Mouse (Mus musculus): ENCODE data around the gene Vangl2. TPM values are rescaled to one million over a fixed set of nuclear protein-coding genes. Genes with fewer than 3 reads are reported as not detected.

The Vangl2 gene
- polyA plus RNA-seq, 1 experiment: 9.6 TPM

DNA sequence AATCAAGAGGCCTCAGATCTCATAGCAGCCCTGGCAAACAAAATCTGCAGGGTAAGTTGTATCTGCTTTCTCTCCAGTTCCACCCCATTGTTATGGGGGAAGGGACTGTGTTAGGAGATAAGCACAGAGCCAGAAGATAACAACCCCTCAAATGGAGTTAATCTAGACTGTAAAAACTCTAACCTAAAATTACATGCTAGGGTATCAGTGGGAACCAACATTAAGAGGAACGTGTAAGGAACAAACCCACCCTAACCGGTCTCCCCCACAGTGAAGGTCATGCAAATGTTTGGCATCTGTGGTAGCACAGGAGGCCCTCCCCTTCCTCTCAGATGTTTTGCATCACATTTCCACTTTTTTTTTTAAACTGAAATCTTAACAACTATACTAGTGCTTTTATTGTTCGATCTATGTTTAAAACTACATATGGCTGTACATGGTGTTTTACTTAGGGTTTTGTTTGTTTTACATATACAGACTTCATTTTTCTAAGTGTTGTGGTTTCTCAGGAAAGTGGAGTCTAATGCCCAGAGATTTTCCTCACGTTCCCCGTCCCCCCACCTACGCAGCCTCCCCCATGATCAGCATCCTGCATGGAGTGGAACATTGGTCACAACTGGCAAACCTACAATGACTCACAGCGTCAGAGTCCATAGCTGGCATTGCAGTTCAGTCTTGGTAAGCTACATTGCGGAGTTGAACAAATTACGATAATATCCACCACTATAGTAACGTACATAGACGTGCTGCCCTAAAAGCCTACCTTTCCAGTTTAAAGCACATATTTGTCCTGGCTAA is 33.1 kb downstream of the Vangl2 start:
- TF ChIP-seq CTCF (IDR thresholded peaks at IDR 0.05; ENCODE audit: insufficient read depth, low read length) (no peak), POLR2A (IDR thresholded peaks at IDR 0.05; ENCODE audit: borderline replicate concordance, extremely low read depth, low read depth, low read length) (no peak)
- WGBS: 67% methylated on average over 11 of the region's 11 CpGs

GRCm38 (mm10) chr1:171994501-171994900 is 33.7 kb downstream of the Vangl2 start:
- Histone ChIP-seq H3K4me3 (replicated peaks; ENCODE audit: extremely low read depth, low read depth, low read length) (no peak overlapping the region), H3K4me1 (ENCODE audit: control insufficient read depth, insufficient read depth, low read length) (no peaks in the 10 kb centered on the region)
- TF ChIP-seq CTCF (IDR thresholded peaks at IDR 0.05; ENCODE audit: insufficient read depth, low read length) (no peak), POLR2A (IDR thresholded peaks at IDR 0.05; ENCODE audit: borderline replicate concordance, extremely low read depth, low read depth, low read length) (no peak)
- no peak for DNase-seq
- 82% methylated on average over 2 of the region's 2 CpGs for WGBS

More for the DNA sequence above, 33.1 kb downstream of the Vangl2 start:
- Histone ChIP-seq H3K4me3 (replicated peaks; ENCODE audit: extremely low read depth, low read depth, low read length) (no peak overlapping the region), H3K4me1 (ENCODE audit: control insufficient read depth, insufficient read depth, low read length) (no peaks in the 10 kb centered on the region)
- no peak for DNase-seq

DNA sequence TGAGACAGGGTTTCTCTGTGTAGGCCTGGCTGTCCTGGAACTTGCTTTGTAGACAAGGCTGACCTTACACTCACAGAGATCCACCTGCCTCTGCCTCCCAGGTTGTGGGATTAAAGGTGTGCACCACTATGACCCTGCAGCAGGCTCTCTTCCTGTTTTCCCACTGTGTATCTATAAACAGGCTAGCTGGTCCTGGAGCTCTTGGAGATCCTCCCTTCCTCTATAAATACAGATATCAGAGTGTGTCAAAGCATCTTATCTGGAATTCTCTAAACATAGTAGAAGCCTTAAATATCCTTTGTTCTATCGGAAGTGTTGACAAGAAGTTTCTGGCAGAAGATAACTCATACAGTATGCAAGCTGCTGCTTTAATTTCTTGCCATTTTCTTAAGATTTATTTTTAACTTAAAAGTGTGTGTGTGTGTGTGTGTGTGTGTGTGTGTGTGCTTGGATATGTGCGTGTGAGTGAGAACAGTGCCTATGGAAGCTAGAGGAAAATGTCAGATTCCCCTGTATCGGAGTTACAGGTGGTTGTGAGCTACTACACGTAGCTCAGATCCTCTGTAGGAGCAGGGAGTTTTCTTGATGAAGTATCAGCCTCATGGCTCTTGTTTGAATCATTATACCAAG is 35.2 kb downstream of the Vangl2 start:
- no peak overlapping the region for H3K4me3 ChIP-seq (replicated peaks; ENCODE audit: extremely low read depth, low read depth, low read length)
- TF ChIP-seq CTCF (IDR thresholded peaks at IDR 0.05; ENCODE audit: insufficient read depth, low read length): no peak
- no peak for TF ChIP-seq POLR2A (IDR thresholded peaks at IDR 0.05; ENCODE audit: borderline replicate concordance, extremely low read depth, low read depth, low read length)
- 43% methylated on average over 4 of the region's 4 CpGs for WGBS
- DNase-seq: no peak
- no peaks in the 10 kb centered on the region for H3K4me1 ChIP-seq (ENCODE audit: control insufficient read depth, insufficient read depth, low read length)

DNA sequence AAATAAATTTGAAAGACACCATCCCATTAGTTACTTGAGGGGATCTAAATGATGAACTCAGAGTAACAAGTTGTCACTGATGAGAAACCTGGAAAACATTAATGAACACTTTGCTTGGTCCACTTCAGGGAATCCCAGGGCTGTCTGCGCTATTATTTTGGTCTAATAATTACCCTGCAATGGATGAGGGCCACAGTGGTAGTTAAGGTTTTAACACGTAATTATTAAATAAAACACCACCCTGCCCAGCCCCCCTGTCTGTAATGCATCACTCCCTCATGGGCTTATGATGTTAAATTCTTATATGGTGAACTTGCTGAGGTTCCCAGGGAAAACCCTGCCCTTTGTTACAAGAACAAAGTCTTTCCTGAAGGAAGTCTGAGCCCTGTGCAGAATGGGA is 36.4 kb downstream of the Vangl2 start:
- 83% methylated on average over 2 of the region's 2 CpGs for WGBS
- TF ChIP-seq CTCF (IDR thresholded peaks at IDR 0.05; ENCODE audit: insufficient read depth, low read length): no peak
- no peak for TF ChIP-seq POLR2A (IDR thresholded peaks at IDR 0.05; ENCODE audit: borderline replicate concordance, extremely low read depth, low read depth, low read length)
- no peak overlapping the region for H3K4me3 ChIP-seq (replicated peaks; ENCODE audit: extremely low read depth, low read depth, low read length)

GRCm38 (mm10) chr1:171984121-171984520 is 44.1 kb downstream of the Vangl2 start:
- Histone ChIP-seq H3K4me3 (replicated peaks; ENCODE audit: extremely low read depth, low read depth, low read length) (no peak overlapping the region), H3K4me1 (ENCODE audit: control insufficient read depth, insufficient read depth, low read length) (no peaks in the 10 kb centered on the region)
- DNase-seq: no peak
- 97% methylated on average over 1 of the region's 1 CpGs for WGBS
- TF ChIP-seq POLR2A (IDR thresholded peaks at IDR 0.05; ENCODE audit: borderline replicate concordance, extremely low read depth, low read depth, low read length) (no peak), CTCF (IDR thresholded peaks at IDR 0.05; ENCODE audit: insufficient read depth, low read length) (no peak)

More for the DNA sequence above, 36.4 kb downstream of the Vangl2 start:
- DNase-seq: no peak
- H3K4me1 ChIP-seq (ENCODE audit: control insufficient read depth, insufficient read depth, low read length): no peaks in the 10 kb centered on the region

GRCm38 (mm10) chr1:171983372-171984001 is 44.8 kb downstream of the Vangl2 start:
- Histone ChIP-seq H3K4me3 (replicated peaks; ENCODE audit: extremely low read depth, low read depth, low read length) (no peak overlapping the region), H3K4me1 (ENCODE audit: control insufficient read depth, insufficient read depth, low read length) (no peaks in the 10 kb centered on the region)
- WGBS: 45% methylated on average over 3 of the region's 3 CpGs
- no peak for TF ChIP-seq POLR2A (IDR thresholded peaks at IDR 0.05; ENCODE audit: borderline replicate concordance, extremely low read depth, low read depth, low read length)
- TF ChIP-seq CTCF (IDR thresholded peaks at IDR 0.05; ENCODE audit: insufficient read depth, low read length): no peak
- no peak for DNase-seq

DNA sequence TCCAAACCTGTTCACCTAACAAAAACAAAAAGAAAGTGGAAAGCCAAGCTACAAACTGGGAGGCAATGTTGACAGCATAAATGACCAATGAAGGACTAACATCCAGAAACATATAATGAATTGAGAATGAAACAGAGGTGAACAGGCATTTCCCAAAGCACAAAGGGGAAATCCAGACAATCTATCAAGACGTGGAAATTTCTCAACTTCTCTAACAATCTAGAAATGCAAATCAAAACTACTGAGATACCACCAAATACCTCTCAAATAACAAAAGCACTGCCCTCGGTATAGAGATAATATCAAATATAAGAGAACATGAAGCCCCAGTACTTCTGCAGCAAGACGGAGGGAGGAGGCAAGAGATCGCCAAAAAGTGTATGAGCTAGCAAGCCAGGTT is 45.5 kb downstream of the Vangl2 start:
- Histone ChIP-seq H3K4me1 (ENCODE audit: control insufficient read depth, insufficient read depth, low read length) (no peaks in the 10 kb centered on the region), H3K4me3 (replicated peaks; ENCODE audit: extremely low read depth, low read depth, low read length) (no peak overlapping the region)
- TF ChIP-seq POLR2A (IDR thresholded peaks at IDR 0.05; ENCODE audit: borderline replicate concordance, extremely low read depth, low read depth, low read length) (no peak), CTCF (IDR thresholded peaks at IDR 0.05; ENCODE audit: insufficient read depth, low read length) (no peak)
- WGBS: 64% methylated on average over 4 of the region's 4 CpGs
- no peak for DNase-seq

GRCm38 (mm10) chr1:171982170-171982569 is 46.1 kb downstream of the Vangl2 start:
- H3K4me1 ChIP-seq (ENCODE audit: control insufficient read depth, insufficient read depth, low read length): no peaks in the 10 kb centered on the region
- TF ChIP-seq CTCF (IDR thresholded peaks at IDR 0.05; ENCODE audit: insufficient read depth, low read length) (no peak), POLR2A (IDR thresholded peaks at IDR 0.05; ENCODE audit: borderline replicate concordance, extremely low read depth, low read depth, low read length) (no peak)
- WGBS: 69% methylated on average over 5 of the region's 5 CpGs

DNA sequence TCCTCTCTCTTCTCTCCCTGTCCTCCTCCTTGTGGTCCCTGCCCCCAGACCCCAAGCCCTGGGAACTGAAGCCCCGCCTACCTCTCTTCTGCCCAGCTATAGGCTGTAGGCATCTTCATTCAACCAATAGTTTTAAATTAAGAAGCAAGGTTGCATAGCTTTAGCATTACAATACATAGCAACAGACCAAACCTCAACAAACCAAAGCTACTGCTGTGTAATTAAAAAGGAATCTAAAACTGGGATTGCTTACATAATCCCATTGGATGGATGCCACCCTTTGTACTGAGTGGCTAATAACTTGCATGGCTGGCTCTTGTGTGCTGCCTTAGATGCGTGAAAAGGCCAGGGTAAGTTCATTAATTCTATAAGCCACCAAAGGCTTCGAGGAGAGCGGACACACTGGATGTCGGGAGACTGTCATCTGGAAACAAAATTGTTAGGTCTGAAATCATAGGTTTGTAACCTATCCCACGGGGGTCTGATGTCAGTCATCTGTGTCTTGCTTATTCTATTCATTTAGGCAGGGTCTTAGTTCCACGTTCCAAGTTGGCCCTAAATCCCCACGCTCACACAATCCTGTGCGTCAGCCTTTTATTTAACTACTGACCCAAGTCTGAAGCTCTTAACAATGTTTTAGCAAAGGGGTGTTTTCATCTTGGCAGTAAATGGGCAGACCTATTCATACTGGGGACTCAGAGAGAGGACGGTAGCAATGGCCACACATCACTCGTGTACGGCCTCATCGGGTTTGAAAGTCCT is 48.1 kb downstream of the Vangl2 start:
- 87% methylated on average over 13 of the region's 13 CpGs for WGBS
- Histone ChIP-seq H3K4me1 (ENCODE audit: control insufficient read depth, insufficient read depth, low read length) (no peaks in the 10 kb centered on the region), H3K4me3 (replicated peaks; ENCODE audit: extremely low read depth, low read depth, low read length) (no peak overlapping the region)
- TF ChIP-seq POLR2A (IDR thresholded peaks at IDR 0.05; ENCODE audit: borderline replicate concordance, extremely low read depth, low read depth, low read length) (no peak), CTCF (IDR thresholded peaks at IDR 0.05; ENCODE audit: insufficient read depth, low read length) (no peak)
- DNase-seq: no peak

More at GRCm38 (mm10) chr1:171982170-171982569, 46.1 kb downstream of the Vangl2 start:
- no peak overlapping the region for H3K4me3 ChIP-seq (replicated peaks; ENCODE audit: extremely low read depth, low read depth, low read length)
- no peak for DNase-seq
